Mouse (Mus musculus): ENCODE measurements at regions not wholly inside any gene's neighbourhood (a gene's known extent, or its start where the extent isn't known, plus 50 kb on each side); places are given as distances from the start of the nearest gene placed in this dataset.

DNA sequence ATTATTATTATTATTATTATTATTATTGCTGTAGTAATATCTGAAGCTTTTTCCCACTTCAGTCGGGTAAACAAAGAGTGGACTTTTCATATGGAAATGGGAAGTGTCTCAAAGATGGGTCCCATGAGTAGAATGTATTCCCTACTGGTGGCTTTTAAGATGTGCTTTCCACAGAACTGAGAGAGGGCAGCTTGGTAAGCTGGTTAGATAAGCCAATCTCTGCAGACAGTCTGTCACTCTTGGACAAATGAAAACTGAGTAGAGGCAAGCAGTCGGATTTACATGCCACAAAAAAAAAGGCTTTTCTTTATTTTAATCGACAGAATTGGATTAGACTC, 363.7 kb downstream of the Btg1 start:
- TF ChIP-seq EP300 (IDR thresholded peaks at IDR 0.05) (no peak), CTCF (IDR thresholded peaks at IDR 0.05) (no peak)
